Mouse (Mus musculus) gastrocnemius, adult 18-20 months (tissue): ENCODE measurements around the gene Cabp2. TPM values are rescaled to one million over a fixed set of nuclear protein-coding genes. Genes with fewer than 3 reads are reported as not detected.

ENCODE experiments used
- DNase-seq: peaks from one replicate; pipeline ENCODE4 v3.0.0; 2021; ENCODE audit warnings: low spot score
- total RNA-seq, 2 experiments: library from RNA; stranded (reverse); gene quantifications; 2 replicates each; pipeline ENCODE4 v1.2.3; 2021

Cabp2 gene
- total RNA-seq, 2 experiments from 2014 or later, result not detected

GRCm38 (mm10) chr19:4080511-4081009 lies 818 bp upstream of the Cabp2 start:
- DNase-seq, result no peak

- no peak for DNase-seq
Observed at GRCm38 (mm10) chr19:4082219-4082965, 1.0 kb downstream of the Cabp2 start.

- DNase-seq, result no peak
Observed at GRCm38 (mm10) chr19:4083316-4083715, 1.9 kb downstream of the Cabp2 start.

GRCm38 (mm10) chr19:4083826-4084225 lies 2.4 kb downstream of the Cabp2 start:
- no peak for DNase-seq

GRCm38 (mm10) chr19:4084984-4085383 lies 3.6 kb downstream of the Cabp2 start:
- DNase-seq, result no peak

- no peak for DNase-seq
Observed at GRCm38 (mm10) chr19:4086156-4086555, 4.8 kb downstream of the Cabp2 start.

- no peak for DNase-seq
Observed at GRCm38 (mm10) chr19:4087090-4087489, 5.7 kb downstream of the Cabp2 start.

- no peak for DNase-seq
Observed at GRCm38 (mm10) chr19:4088146-4088545, 6.8 kb downstream of the Cabp2 start.

- no peak for DNase-seq
Observed at GRCm38 (mm10) chr19:4089128-4089527, 7.8 kb downstream of the Cabp2 start.

GRCm38 (mm10) chr19:4090446-4090845 lies 9.1 kb downstream of the Cabp2 start:
- no peak for DNase-seq

- no peak for DNase-seq
Observed at GRCm38 (mm10) chr19:4091383-4091782, 10.0 kb downstream of the Cabp2 start.

GRCm38 (mm10) chr19:4092750-4093149 lies 11.4 kb downstream of the Cabp2 start:
- DNase-seq, result no peak

- DNase-seq, result no peak
Observed at GRCm38 (mm10) chr19:4093772-4094171, 12.4 kb downstream of the Cabp2 start.

- DNase-seq, result no peak
Observed at GRCm38 (mm10) chr19:4094348-4094747, 13.0 kb downstream of the Cabp2 start.

GRCm38 (mm10) chr19:4094774-4095303 lies 13.5 kb downstream of the Cabp2 start:
- no peak for DNase-seq

- DNase-seq, result no peak
Observed at GRCm38 (mm10) chr19:4095802-4096201, 14.4 kb downstream of the Cabp2 start.

GRCm38 (mm10) chr19:4096642-4097440 lies 15.5 kb downstream of the Cabp2 start, which contains the start of gene Cdk2ap2:
Gene Cdk2ap2, plus strand, starts transcription at chr19:4097182.
- DNase-seq, result peak; percentile 100

- DNase-seq, result peak; percentile 86
Observed at GRCm38 (mm10) chr19:4097441-4097825, 16.1 kb downstream of the Cabp2 start.

GRCm38 (mm10) chr19:4098426-4098825 lies 17.0 kb downstream of the Cabp2 start:
- DNase-seq, result no peak

GRCm38 (mm10) chr19:4099056-4099455 lies 17.7 kb downstream of the Cabp2 start:
- peak; percentile 92 for DNase-seq

GRCm38 (mm10) chr19:4099837-4100717 lies 18.7 kb downstream of the Cabp2 start, which contains the start of gene Pitpnm1:
Gene Pitpnm1, plus strand, starts transcription at chr19:4099998.
- DNase-seq, result peak; percentile 77
